Mouse (Mus musculus) heart, postnatal 0 days (tissue): ENCODE measurements at regions not wholly inside any gene's neighbourhood (a gene's known extent, or its start where the extent isn't known, plus 50 kb on each side); places are given as distances from the start of the nearest gene placed in this dataset.

Experiments
- CTCF ChIP-seq: IDR thresholded peaks from 2 replicates; pipeline ENCODE4 v1.5.1; 2016; ENCODE audit warnings: antibody characterized with exemption, control low read depth, low read depth
- EP300 ChIP-seq: IDR thresholded peaks from 2 replicates; pipeline ENCODE4 v1.6.1; 2016; ENCODE audit warnings: antibody characterized with exemption, low read depth

DNA sequence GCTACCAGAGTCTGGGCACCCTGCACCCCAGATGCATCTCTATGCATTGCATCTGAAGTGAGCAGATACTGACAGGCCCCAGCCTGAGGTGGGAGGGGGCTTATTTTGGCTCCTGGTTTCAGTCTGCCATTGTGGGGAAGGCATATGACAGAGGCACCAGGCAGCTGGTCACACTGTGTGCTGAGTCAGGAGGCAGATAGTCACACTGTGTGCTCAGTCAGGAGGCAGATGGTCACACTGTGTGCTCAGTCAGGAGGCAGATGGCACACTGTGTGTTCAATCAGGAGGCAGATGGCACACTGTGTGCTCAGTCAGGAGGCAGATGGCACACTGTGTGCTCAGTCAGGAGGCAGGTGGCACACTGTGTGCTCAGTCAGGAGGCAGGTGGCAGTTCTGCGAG is 55.5 kb upstream of the Cstad start:
- no peak for TF ChIP-seq EP300
- no peak for TF ChIP-seq CTCF
